Mouse (Mus musculus): ENCODE measurements around the gene Nhsl1. TPM values are rescaled to one million over a fixed set of nuclear protein-coding genes. Genes with fewer than 3 reads are reported as not detected.
"Not testable (repeated sequence)": the region's sequence is repeated elsewhere in the genome, so short reads cannot be mapped to it uniquely, and the experiment has no call there.

The Nhsl1 gene
- total RNA-seq, 2 experiments from 2014 or later: 2.9 to 3.1 TPM

DNA sequence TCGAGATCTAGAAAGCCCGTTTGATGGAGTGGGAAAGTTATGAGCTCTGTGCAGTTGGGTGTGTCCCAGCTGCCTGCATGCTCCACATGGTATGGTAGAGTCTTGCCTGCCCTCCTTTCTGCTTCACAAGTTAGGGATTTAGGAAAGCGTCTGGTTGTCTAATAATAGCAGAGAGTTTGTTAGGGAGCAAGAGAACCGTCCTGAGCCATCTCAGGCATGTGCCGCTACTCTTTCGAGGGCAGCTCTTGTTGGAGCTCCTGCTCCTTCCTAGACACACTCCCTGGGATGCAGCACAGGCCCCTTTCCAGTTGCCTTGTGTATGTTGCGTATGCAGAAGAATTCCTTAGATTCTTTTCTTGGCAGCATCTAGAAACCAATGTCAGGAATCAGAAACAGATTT lies 117.2 kb downstream of the Nhsl1 start:
- no peak for DNase-seq (ENCODE audit: low spot score in 2 of 2)

DNA sequence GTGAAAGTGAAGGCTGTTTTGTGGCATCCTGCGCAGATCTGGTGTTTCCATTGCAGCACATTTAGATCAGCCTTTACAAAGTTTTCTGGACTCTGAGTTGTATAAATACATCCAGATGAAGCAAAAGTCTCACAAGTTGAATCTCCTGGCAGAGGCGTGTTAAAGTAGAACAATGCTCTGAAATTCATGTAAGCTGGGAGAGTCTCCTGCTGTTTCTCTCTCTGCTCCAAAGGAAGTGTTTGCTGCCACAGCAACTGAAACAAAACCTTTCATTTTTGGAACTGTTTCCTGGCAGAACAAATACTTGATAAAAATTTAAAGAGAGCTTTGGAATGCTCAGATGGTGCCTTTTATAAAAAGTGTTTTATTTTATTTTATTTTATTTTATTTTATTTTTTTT lies 118.8 kb downstream of the Nhsl1 start:
- no peak for DNase-seq (ENCODE audit: low spot score in 2 of 2)

DNA sequence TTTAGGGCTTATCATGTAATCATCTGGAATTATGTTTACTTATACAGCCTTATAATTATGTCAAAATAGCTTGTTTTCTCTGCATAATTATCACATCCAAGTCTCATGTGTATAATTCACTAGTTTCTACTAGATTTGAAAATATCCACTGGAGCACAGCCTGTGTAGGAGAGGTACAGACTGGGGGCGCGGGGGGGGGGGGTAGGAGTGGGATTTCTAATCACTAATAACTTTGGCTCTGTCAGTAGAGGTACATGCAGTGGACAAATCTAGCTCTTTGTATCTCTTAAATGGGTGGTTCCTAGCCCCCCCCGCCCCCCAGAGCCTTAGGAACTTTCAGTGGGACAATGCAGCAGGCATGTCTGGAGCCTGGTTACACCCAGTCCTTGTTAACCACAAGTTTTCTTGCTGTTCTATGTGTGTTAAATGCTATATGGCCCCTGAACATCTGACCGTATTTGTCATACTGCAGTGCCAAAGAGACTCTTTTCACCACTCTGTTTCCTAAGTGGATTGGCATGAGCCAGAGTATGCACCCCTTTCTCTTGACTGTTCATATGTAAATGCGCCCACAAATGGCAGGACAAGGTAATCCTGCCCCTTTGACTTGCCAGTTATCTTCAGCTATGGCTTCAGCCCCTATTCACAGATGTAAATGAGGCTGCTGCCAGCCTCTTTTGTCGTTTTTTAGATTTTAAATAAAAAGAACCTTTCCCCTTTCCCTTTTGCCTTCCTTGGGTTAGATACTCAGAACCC lies 127.0 kb downstream of the Nhsl1 start:
- no peak for DNase-seq (ENCODE audit: low spot score in 2 of 2)

DNA sequence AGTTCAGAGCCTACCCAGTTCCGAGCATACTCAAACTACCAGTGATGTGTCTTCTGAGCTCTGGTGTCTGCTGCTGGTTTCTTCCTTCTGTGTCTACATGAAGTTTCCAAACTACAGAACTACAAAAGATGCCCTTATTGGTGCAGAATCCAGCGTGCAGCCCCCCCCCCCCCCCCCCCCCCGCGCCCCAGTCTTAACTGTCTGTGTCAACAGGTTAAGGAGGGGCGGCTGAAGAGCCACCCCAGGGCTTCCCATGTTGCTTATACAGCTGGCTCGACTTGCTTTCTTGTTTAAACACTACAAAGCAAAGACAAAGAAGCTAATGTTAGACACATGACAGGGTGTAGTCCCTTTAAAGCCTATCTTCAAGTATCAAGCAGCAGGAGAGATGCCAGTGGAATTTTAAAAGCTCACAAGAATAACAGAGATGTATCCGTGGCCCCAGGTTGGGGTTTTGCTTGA lies 127.6 kb downstream of the Nhsl1 start:
- no peak for DNase-seq (ENCODE audit: low spot score in 2 of 2)

DNA sequence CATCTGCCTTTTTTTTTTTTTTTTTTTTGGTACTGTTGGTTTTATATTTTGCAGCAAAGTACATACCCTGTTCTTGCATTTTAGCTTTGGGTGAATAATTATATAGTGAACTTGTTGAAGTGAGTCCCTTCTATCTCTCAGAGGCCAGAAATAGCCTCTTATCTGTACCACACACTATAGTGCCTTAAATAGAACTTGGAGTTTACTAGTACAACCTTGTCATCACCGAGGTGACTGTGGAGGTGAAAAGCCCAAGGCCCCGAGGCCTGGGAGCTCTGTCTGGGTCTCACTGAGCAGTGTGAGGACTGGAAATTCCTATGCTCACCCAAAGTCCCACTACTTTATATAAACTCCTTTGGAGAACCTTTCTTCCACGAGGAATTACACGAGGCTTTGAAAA lies 128.5 kb downstream of the Nhsl1 start:
- DNase-seq (ENCODE audit: low spot score in 2 of 2): no peak

DNA sequence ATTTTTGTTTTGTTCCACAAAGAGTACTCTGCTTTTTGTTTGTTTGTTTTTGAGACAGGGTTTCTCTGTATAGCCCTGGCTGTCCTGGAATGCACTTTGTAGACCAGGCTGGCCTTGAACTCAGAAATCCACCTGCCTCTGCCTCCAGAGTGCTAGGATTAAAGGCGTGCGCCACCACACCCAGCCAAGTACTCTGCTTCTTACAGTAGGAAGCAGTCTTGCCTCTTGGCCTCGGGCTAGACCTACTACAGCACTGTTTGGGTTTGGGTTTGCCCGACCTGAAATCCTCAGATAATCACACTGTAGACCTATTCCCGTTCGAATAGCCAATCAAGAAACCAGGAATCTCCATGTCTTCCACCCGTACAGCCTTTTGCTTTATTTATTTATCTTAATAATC lies 130.1 kb downstream of the Nhsl1 start:
- not testable (repeated sequence) for DNase-seq (ENCODE audit: low spot score in 2 of 2)

DNA sequence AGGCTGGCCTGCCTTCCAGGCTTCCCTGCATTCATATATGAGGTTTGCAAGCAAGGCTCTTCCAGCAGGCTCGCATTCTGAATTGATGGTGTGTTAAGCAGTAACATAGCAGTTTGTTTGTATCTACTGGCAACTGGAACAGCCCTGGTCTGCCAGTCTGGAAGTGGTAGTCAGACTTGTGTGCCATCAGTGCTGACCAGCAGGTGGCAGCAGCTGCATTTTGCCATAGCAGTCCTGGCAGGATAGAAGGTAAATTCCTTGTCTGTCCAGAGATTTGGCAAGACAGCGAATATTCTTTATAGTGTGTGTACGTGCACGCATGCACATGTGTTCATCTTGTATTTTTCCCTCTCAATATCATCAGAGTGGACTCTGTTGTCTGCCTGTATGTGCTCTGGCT lies 134.6 kb downstream of the Nhsl1 start:
- peak; percentile 81 to 82 for DNase-seq (ENCODE audit: low spot score in 2 of 2)

DNA sequence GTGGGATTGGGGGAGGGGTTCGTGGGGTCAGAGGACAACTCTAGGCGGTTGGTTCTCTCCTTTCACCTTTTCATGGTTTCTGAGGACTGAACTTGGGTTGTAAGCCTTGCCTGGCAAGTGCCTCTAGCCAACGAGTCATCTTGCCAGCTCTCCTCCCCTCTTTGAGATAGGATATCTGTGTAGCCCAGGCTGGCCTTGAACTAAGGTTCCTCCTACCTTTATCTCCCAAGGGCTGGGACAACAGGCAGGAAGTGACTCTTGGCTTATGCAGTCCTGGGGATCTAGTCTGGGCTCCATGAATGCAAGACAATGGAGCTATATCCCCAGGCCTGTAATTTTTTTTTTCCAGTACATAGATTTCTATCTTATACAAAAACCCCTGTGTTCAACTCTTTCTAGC lies 135.4 kb downstream of the Nhsl1 start:
- DNase-seq (ENCODE audit: low spot score in 2 of 2): no peak

DNA sequence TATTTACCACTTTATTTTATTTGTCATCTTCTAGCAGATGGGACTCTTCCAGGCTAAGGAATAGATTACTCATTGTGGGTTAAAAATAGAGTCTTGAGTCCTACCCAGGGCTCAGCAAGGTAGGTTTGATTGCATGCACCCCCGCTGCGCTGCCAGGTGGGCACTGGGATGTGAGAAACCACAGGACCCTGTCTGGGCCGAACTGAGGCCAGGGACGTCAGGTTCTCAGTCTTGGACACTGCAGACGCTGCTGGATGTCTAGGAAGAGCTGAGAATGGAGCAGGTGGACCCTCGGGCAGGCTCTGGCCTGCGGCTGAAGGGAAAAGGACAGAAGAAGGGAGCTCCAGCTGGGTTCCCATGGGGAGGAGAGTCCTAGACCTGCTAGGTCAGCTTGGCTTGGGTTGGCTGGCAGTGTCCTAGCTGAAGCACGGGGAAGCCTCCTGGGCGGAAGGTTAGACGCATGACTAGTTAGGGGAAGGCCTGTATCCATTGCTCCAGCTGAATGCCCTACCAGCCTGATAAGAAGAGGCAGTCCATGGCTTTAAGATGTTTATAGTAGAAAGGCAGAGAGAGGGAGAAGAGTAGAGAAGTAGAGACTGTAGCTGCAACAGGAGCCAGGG lies 136.6 kb downstream of the Nhsl1 start:
- no peak for DNase-seq (ENCODE audit: low spot score in 2 of 2)

DNA sequence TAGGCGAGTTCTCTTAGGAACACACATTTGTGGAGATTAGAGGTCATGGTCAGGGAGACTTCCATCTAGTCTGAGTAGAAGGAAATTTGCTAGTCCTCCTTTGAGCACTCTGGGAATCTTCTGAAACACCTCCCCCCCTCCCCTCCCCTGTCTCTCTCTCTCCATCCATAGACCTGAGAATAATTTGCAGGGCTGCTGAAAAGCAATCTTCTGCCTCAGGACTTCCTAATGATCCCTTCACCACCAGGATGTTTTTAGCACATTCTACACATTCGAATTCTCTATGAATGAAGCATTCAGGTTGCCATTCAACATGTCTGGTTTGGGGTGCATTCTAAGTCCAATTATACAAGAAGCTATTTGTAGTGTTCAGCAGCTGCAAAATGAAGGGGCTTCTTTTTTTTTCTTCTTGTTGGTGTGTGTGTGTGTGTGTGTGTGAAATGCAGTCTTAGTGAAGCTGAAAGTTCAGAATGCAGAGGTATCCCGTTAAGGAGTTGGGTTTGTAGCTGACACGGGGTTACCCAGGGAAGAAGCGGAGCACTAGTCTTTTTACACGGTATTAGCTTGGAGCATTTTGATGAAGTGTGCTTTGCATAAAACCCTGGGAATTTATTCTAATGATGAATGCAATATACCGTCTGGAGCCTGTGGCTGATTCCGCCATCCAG lies 139.2 kb downstream of the Nhsl1 start:
- no peak for DNase-seq (ENCODE audit: low spot score in 2 of 2)

DNA sequence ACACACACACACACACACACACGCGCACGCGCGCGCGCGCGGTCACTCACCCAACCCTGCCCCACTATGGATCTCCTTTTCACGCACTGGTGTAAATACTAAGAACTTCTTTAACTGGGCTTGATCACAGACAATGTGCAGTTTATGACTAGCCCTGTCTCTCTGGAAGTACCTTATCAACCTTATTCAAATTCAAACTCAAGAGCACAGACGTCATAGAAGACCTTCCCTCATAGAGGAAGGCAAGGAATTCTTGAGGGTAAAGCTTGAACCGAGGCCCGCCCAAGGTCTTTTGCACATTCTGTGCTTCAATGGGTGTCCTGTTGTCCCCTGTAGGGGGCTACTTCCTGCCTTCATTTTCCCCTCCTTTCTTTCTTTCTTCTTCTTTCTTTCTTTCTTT lies 142.6 kb downstream of the Nhsl1 start:
- no peak for DNase-seq (ENCODE audit: low spot score in 2 of 2)

DNA sequence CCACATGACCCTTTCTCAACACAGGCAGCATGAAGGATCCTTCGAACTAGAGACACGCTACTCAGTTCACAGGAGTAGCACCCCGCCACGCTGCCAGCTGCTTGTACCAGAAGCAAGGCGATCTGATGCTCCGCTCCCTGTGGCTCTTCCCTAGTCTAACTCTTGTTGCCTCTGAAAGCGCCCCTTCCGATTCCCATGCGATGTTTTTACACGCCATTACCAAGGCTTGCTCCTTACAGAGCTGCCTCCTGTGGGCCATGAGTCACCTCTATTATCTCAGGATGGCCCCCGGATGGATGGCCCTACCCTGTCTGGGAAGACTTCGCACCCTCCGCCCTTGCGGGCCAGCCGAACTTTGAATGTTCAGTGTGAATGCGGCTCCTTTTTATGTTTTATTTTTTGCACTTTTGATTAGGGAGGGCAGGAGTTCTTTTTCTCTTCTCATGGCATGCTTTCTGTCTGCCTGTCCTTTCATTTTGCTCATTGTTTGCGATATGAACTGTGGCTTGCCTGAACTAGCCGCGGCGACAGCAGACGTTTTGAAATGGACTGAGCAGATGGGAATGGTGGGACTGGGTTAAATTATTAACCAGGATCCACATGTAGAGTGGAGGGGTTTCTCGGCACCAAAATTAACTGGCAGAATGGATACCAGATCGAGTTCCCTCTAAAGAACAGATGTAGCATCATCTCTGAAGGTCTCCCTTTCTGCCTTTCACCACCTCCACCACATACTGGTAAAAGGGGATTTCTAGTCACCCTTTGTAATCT lies 144.5 kb downstream of the Nhsl1 start:
- no peak for DNase-seq (ENCODE audit: low spot score in 2 of 2)

DNA sequence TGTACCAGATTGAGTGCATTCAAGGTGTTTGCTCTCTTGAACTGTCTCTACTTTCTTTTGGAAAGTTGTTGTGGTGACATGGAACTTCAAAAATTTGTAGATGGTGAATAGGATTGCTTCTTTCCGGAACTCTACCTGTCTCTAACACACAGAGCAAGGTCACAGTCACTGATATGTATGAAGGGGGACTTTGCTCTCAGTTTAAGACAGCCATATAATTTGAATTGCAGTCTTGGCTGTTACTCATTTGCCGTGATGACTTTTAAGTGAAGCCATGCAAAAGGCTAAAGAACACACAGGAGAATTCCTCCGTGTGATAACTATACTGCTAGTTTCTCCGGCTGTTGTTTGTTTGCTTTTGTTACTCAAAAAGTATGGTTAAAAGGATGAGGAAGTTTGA lies 149.6 kb downstream of the Nhsl1 start:
- DNase-seq (ENCODE audit: low spot score in 2 of 2): no peak

DNA sequence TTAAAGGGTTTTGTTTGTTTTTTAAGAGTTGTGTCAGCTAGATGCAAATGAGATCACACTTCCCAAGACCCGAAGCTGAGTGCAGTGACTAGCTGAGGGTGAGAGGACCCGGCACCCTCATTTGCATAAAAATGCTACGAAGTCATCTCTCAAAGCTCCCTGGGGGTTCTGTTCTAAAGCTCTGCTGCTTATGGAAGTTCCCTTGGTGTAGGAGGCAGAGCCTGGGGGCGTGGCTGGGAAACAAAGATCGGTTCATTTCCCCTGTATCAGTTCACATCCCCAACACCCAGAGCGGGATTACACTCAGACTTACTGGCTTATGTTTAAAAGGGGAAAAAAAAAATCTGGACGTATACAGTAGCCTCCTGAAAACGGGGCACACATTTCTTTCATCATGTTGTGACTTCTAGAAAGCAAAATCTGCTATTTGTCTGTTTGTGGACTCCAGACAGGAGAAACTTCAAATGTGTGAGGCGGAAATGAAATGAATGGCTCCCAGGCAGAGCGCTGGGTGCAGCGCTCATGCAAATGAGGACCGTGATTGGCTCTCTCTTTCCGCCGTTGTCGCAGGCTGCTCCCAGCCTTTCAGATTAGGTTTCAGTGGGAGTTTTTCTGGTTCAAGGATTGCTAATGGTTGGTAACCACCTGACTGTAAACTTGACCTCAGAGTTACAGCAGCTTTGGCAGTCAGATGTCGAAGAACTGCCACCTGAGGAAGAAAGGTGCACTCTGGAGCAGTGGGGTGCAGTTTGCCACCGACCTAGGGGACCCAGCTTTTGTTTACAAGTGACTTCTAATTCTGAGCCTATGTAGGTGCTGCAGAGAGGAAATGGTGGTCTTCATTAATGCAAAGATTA lies 150.7 kb downstream of the Nhsl1 start:
- DNase-seq (ENCODE audit: low spot score in 2 of 2): no peak

DNA sequence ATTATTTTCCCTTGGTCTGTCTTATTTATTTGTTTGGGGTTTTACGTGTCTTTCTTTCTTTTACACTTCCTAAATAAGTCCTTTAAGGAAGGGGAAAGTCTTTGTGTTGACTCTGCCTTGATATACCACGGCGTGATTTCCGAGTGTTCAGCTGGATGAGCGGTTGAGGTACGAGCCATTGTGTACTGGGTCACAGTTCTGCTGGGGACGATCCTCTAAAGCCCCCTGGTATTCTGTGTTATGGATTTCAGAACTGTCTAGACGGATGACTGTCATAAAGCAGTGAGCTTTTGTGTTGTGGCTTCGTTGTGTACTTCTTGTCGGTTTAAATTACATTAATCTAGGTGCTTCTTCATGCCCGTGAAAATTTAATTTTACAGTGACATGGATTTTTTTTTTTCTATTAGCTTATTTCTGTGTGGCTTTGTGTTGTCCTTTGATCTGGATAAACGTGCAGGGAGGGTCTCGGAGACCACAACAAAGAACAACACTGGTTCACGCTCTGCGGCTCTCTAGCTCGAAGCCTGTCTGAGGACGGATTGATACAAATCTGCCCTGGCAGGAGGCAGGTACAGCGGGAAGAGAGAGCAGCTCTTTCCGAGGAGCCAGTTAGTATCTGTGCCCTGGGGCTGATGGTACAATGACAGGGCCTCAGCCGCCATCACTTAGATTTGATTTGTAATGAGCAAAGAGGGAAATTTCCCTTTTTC lies 151.7 kb downstream of the Nhsl1 start:
- no peak for DNase-seq (ENCODE audit: low spot score in 2 of 2)

DNA sequence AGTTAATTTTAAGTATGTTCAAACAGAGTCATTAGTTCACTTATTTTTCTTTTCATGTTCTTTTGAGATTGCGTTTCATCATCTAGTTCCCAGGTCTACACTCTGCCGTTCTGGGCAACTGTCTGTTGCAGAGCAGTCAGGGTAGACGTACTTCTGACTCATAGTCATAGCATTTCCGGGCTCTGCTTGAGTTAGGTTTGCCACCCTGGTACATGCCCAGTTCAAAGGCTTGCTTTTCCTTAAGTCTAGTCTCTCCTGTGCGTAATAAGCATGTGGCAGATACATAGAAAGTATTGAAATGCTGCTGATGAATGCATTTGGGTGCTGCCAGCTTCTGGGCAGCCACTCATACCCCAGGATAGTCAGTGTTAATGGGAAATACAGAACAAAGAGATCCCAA lies 152.9 kb downstream of the Nhsl1 start:
- DNase-seq (ENCODE audit: low spot score in 2 of 2): no peak

DNA sequence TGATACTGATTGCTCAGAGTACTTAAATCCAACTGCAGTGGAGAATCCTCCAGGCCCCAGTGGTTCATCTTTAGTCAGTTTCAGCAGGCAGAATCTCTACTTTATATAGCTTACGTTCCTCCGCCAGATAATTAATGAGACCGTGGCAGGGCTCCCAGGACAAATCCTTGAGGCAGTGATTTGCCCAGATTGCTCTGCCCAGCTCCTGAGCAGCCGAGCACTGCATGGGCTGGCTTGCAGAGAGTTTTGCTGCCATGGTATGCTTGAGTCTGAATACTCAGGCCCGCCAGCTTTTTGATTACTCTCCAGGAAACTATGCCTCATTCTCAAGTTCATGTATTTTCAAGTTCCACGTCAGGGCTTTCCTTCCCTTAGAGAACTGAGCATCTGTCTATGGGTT lies 156.3 kb downstream of the Nhsl1 start:
- peak in 1 of 2 experiments; percentile 17 for DNase-seq (ENCODE audit: low spot score in 2 of 2)

DNA sequence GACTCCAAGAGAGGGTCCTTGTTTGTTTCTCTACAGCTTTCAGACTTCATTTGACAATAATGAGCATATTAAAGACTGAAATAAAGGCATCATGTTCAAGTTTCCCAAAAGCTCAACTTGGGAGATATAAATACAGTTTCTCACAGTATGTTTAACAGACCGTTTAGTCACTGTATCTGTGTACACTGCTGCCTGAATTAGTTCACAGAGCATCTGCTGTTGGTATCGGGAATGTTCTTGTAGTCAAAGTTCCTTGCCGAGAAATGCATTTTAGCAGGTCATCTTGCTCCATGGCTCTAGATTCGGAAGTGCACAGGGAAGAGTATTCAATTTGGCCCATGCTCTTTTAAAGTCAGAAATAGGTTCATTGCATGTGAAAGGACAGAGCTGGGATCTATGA lies 159.5 kb downstream of the Nhsl1 start:
- DNase-seq (ENCODE audit: low spot score in 2 of 2): no peak

DNA sequence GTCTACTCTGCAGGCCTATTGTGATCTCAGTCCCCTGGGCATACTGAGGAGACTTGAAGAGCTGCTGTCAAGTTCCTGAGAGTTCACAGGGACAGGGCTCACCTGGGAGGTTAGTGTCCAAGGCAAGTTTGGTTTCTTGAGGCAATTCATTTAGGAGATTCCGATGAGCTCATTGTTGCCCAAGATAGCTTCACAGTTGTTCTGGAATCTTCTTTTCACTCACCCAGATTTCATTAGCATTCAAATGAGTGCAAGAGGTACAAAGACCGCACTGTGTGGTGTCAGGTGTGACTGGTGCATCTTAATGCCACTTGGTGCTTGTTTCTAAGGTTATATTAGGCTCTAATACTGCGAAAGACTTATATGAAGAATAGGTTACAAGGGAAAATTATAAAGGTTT lies 160.5 kb downstream of the Nhsl1 start:
- DNase-seq (ENCODE audit: low spot score in 2 of 2): no peak

DNA sequence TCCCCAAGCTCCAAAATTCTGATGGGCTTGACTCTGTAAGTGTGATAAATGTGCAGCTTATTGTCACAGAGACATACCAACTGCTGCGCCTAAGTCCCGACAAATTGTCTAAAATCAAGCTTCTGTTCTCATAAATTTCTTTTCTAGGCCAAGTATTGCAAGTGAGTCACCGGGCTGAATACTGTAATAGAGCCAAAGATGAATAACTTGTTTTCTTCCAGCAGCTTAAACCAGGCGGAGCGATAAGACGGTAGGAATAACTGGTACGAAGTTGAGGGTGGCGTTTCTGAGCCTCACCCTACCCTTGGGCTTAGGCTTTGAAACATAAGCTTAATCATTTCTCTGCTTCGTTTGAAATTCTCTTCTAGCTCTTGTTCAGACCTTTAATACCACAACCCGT lies 162.1 kb downstream of the Nhsl1 start:
- peak in 1 of 2 experiments; percentile 21 for DNase-seq (ENCODE audit: low spot score in 2 of 2)
